Mouse (Mus musculus) heart, adult 18-20 months (tissue): Measurements from ENCODE around the gene Ilf3. TPM values are rescaled to one million over a fixed set of nuclear protein-coding genes. Genes with fewer than 3 reads are reported as not detected.

Source experiments
- DNase-seq, 2 experiments: peaks; one replicate each; pipeline ENCODE4 v3.0.0; 2021 to 2022; ENCODE audit warnings: mixed read lengths in 1 of 2
- total RNA-seq, 2 experiments: library from RNA; stranded (reverse); gene quantifications; 2 replicates each; pipeline ENCODE4 v1.2.3; 2021

Gene Ilf3
- total RNA-seq, 2 experiments from 2014 or later: 25.2 to 28.5 TPM

DNA sequence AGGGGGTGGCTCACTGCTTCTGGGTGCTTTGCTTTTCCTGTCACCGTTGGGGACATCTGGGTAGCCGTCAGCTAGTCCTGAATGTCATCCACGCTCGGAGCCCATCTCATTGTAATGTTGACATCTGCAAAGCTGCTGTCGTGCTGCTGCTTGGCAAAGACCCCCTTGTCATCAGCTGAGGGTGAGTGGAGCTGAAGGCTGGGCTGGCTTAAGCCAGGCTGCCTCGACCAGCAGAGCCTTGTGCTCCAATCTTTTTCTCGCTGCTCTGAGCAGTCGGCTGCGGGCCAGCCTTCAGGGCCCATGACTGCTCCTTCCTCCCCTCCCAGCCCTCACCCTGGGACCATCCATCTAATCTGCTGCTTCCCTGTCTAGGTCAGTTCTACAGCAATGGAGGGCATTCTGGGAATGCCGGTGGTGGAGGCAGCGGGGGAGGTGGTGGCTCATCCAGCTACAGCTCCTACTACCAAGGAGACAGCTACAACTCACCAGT, 35.1 kb downstream of the Ilf3 start:
- DNase-seq: no peak

DNA sequence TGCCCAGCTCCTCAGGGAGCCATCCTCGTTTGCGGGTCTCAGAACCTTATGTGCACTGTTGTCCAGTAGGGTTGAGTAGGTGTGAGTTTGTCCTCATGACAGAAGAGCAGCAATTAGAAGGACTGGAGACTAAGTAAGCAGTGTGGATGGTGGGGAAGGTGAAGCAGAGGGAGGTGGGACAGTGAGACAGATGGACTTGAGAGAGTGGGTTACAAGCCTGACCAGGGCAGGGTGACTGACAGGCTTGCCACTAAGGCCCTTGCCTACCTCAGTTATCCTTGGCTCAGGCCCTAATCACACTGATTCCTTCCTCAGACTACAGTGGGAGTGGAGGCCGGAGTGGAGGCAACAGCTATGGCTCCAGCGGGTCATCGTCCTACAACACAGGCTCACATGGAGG, 36.1 kb downstream of the Ilf3 start:
- DNase-seq: no peak

DNA sequence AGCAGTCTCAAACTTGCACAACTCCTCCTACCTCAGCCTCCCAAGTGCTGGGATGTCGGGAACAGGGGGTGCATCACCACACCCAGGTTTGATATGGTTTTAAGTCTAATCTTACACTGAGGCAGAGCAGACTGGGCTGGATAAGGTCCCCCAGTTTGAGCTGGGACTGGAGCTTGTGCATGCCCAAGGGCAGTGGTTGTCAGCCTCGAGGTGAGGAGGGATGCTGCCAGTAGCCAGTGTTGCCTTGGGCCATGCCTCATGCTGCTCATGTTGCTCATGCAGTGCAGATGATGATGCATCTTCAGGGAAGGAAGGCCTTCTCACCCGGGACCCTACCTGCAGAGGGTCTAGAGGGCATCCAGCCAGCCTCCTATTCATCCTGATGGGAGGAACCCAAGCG, 37.9 kb downstream of the Ilf3 start:
- no peak for DNase-seq

DNA sequence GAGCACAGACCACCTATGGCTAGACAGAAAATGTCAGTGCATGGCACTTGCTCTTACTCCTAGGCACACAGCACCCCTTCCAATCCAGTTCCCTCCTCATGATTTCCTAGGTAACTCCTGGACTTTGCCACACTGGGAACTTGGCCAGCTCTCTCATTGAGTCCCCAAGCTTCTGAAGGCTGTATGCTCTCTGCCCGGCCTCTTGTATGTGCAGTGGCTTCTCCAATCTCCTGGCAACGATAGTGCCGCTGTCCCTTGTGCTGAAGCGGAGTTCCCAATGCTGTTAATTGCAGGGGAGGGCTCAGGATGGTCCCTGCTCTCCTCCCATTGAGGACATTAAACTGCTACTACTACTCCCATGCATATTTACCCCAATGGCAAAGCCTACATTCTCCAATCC, 40.3 kb downstream of the Ilf3 start:
- peak in 1 of 2 experiments; percentile 39 for DNase-seq

DNA sequence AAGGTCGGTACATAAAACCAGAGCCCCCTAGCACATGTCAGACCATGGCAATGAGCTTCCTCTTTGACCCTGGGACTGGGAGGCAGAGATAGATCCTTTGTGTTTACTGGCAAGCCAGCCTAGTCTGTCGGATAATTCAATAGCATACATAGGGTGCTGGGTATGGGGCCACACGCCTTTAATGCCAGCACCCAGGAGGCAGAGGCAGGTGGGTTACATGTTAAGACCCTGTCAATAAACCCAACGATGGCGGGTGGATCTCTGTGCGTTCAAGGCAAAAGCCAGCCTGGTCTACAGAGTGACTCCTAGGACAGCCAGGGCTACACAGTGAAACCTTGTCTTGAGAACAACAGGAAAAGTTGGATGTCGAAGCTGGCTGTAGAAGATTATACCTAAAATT, 41.0 kb downstream of the Ilf3 start:
- DNase-seq: no peak

DNA sequence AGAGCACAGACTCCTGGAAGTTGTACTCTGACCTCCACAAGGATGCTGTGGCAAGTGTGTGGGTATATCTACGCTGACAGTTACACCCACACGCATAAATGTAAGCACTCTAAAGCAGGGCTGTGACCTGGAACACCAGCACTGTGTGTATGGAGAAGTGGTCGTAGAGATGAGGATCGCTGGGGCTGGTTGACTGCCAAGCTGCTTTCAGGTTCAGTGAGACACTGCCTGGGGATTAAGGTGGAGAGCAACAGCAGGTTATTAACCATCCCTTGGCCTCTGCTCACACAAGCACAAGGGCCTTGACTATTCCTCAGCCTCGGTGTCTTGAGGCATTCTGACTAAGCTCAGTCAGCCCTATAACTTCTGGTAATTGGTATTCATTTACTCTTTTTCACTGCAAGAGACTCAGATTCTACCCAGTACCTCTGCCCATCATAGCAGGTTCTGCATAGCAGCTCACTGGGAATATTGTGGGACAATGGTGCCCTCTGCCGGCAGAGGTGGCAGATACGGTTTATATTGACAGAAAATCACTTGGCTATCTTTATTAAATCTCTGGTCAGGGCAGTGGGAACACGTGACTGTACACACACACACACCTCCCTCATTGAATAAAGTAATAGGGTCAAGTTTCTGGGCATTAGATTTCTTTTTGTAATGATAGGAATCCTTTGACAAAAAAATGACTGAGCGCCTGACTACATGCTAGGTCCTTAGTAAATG, 42.1 kb downstream of the Ilf3 start:
- peak; percentile 77 to 91 for DNase-seq

DNA sequence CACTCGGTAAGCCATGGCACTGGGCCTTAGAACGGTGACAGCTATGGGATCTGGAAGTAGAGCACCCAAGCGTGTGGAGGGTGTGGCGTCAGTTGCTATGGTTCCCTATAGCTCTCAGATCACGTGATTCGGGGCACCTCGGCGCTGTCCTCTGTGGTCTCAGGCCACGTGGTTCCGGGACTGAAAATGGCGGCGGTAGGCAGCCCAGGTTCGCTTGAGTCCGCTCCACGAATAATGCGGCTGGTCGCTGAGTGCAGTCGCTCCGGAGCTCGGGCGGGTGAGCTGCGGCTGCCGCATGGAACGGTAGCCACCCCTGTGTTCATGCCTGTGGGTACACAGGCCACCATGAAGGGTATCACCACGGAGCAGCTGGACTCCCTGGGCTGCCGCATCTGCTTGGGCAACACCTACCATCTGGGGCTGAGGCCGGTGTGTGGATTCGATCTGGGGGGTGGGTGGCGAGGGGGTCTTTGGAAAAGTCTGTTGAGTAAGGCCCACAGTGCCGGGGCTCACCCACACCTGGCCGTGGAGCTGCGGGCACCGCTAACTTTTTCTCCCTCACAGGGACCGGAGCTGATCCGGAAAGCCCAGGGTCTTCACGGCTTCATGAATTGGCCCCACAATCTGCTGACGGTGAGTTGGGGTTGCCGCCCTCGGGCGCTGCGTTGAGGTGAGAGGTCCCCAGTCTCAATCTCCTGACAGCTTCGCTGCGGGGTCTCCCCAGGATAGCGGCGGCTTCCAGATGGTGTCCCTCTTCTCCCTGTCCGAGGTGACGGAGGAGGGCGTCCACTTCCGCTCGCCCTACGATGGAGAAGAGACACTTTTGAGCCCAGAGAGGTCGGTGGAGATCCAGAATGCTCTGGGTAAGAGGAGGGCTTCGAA, 44.2 kb downstream of the Ilf3 start, which contains the start of gene Qtrt1:
Gene Qtrt1, plus strand, starts transcription at position 169 of the 882 bp plus-strand sequence.
- DNase-seq: peak; percentile 83 to 89

DNA sequence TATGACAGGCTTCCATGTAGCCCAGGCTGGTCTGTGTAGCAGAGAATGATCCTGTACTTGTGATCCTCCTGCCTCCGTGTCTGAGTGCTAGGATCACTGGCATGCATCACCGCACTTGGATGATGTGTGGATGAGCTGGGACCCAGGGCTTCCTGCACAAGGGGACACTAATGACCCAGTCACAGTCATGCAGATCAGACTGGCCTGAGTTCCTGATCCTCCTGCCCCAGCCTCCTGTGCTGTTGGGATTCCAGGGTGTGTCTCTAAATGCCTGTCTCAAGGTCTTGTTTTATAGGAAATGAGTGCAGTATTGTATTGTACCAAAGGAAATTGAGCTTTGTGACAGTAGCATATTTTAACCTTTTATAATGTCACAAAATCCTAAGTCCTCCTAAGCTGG, 50.2 kb downstream of the Ilf3 start:
- no peak for DNase-seq

DNA sequence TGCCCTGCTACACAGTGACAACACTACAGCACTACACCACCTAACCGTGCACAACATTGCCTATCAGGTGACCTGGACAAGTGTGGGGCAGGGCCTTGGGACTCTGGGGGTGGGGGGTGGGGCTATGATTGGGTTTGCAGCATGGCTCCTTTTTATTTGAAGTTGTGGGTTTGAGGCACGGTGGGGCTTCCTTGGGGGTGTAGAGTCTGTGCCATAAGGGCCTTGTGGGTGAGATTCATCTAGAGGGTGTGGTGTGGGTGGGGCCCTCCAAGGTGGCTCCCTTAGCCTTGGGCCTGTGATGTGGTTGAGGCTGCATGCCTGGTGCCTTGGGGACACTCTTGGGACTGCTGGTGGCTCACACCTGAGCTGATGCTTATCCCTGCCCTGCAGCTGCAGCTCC, 52.0 kb downstream of the Ilf3 start:
- no peak for DNase-seq

DNA sequence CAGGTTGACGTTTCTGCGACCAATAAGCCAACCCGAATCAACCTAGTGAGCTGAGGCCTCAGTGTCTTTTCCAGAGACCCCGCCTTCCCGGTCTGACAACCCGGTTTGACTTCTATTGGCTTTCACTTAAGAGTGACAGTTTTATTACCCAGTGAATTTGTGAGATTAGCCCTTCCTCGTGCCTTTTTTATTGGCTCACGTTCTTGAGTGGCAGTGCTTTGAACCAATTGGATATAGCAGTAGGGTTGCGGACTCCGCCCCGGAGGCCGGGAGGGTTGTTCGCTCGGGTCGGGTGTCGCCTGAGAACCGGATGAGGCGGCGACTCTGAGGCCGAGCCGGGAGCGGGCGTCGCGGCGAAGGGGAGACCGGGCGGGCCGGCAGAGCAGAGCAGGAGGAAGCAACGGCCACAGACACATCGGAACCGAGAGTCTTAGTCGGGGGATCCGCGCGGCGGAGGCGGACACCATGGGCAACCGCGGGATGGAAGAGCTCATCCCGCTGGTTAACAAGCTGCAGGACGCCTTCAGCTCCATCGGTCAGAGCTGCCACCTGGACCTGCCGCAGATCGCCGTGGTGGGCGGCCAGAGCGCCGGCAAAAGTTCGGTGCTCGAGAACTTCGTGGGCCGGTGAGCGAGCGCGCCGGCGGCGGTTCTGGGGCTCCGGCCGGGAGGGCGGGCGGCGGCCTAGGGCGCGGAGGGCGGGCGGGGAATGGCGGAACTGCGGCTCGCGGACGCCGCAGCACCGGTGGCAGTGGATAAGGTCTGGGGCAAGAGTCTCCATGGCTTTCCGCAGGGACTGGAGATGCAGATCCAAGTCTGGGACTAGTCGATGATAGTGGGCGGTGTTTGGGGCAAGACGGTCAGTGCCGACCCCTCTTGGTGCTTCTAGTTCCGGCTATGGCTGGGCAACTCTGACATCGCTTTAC, 57.2 kb downstream of the Ilf3 start, which contains the start of gene Dnm2:
Gene Dnm2, plus strand, starts transcription at position 278 of the 925 bp plus-strand sequence.
- DNase-seq: peak; percentile 99 to 100

DNA sequence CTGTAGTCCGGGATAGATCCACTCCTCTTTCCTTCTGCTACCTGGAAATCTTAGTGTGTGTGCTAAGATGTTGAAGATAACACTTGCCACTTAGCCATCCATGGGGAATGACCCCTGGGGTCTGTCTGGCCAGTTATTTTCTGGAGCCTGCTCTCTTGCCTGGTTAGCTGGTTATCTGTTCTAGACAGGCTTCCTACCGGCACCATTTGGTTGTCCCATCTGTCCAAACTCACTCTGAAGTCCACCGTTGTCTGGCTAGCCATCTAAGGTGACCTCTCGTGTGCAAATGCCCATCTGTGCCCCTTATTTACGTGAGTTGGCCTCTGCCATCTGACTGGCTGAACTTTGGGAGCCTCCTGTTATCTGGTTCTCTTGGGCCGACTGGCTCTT, 57.9 kb downstream of the Ilf3 start:
- DNase-seq: no peak

DNA sequence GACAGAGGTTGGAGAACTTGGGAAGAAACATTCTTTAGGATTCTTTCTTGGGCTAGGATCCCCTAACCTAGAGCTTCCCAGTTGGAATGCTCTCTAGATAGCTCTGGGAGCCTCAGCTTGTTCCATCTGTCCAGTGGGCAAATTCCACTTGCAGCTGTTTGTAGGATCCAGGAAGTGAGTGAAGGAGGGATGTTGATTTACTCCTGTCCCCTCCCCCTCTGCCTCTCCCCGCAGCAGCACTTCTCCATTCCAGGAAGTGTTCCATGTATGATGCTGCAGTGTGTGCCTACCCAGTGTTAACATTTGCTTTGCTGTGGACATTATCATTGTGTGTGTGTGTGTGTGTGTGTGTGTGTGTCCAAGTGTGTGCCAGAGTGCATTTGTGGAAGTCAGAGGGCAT, 58.3 kb downstream of the Ilf3 start:
- DNase-seq: no peak

DNA sequence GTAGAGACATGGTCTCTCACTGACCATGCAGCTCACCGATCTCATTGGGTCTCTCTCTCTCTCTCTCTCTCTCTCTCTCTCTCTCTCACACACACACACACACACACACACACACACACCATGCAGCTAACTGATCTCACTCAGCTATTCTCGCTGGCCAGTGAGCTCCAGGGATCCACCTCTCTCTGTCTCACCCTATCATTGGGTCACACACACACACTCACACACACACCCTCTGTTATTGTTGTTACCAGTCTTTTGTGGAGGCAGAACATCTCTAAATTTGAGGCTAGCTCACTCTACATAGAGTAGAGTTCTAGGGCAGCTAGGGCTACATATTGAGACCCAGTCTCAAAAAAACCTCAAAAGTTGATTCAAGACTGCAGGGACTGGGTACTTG, 58.9 kb downstream of the Ilf3 start:
- no peak for DNase-seq

DNA sequence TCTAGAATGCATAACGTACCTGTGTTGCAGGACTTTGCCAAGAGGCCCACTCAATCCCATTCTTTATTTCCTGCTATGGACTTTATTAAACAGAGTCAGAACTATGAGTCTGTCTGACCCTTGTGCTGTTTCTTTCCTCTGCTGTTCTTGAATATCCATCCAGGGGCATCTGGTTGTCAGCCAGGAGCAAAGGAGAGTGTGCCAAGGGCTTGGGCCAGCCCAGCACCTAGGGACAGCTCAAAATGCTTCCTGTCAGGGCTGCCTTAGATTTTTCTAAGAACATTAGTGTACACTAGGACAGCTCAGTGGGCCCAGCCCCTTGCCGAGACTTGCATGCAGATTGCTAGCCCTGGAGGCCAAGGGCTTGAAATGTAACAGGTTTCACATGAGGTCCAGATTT, 60.1 kb downstream of the Ilf3 start:
- DNase-seq: peak; percentile 63 to 68

DNA sequence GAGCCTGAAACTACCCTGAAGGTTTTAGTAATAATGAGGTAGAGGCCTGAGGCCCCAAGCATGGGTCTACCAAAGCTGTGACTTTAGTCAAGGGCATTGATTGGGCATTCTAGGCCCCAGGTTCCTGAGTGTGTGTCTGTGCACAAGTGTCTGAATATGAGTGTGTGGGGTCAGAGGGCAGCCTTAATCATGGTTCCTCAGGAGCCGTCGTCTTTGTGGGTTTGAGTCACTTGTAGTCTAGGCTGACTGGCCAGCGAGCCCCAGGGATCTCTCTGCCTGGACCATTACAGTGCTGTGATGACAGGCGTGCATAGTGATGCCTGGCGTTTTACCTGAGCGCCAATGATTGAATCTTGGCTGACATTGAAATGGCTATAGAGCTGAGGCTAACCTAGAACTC, 60.5 kb downstream of the Ilf3 start:
- no peak for DNase-seq

DNA sequence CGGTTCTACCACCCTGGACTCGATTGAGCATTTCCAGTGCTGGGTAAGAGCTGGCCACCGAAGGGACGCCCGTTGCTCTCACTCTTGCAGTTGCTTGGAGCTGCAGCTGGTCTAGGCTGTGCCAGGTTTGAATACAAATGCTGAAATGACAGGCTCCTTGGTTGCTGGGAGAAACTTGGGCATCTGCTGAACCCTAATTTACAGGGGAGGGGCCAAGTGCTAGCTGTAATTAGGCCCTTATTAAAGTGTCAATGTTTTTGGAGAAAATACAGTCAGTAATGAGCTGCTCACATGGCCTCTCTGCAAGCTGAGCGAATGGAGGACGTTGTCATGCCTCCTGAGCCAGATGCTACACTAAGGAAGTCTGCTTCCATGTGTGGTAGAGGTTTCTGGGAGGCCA, 63.1 kb downstream of the Ilf3 start:
- DNase-seq: no peak

DNA sequence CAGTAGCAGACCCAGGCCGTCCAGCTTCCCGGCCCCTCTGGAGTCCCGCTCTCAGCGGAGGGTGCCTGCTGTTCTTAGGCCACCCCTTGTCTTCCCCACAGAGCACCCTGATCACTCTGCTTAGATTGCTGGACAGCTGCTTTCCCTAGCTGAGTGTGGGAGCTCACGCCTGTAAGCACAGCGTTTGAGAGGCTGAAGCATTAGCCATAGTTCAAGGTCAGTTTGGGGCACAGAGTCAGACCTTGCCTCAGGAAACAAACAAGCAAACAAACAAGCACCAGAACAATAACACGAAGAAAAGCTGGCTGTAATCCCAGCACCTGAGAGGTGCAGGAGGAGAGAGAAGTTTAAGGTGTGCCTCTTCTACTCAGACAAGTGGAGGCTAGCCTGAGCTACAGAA, 64.4 kb downstream of the Ilf3 start:
- DNase-seq: no peak

DNA sequence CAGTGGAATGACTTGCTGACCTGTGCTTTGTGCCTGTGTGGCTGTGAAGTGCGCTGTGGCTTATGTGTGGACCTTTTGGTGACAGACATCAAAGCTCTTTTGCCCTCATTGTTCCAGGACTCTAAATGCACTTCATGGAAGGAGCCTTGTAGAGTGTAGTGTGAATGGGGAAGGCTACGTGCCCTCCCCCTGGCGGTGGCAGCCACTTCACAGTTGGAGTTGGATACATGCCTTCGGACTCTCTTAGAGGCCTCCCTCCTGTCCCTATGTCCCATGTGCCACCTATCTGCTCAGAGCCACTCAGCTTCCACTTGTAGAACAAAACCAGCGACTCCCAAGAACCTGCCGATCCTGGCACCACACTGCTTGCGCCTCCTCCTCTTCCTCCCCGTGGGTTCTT, 66.1 kb downstream of the Ilf3 start:
- DNase-seq: no peak

DNA sequence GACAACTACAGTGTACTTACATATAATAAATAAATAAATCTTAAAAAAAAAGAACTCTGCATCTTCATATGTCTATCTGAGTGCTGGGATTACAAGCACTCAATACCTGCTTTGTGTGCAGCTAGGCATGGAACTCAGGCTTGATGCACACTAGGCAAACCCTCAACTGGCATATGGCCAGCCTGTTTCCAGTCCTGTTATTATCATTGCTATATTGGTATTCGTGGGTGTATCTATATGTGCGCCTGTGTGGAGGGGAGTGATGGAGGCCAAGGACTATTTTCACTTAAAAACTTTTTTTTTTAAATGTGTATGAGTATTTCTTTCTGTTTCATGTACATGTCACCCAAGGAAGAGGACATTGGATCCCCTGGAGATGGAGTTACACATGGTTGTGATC, 66.7 kb downstream of the Ilf3 start:
- no peak for DNase-seq

DNA sequence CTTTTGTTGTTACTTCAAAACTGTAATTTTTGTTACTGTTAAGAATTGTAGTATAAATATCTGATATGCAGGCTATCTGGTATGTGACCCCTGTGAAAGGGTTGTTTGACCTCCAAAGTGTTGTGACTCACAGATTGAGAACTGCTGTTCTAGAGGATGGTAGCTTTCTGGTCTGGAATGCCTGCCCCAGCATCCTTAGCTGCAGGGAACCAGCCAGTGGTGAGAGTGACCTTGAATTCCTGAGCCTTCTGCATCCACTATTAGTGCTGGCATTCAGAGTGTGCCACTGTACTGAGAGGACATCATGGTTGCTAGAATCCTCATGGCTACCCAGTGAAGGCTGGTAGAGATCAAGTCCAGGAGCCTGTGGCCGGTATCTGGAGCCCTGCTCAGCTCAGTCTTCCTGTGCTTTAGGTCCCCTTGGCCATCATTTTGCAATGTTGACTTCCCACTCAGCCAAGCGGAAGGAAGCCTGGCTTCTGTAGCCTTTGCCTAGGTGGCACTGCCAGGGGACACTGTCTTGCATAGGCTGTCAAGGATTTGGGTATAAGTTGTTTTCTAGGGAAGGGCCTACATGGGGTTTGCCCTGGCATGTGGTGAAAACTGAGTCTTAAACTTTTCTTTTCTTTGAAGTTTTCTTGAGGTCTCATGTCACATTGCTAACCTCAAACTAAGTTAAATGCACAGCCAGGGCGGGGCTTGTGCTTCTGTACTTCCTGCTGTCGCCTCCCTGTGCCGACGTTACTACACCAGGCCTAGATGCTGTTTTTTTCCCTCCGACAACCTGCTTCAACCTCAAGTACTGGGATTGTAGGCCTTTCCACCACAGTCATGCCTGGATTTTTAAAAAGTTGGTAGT, 68.3 kb downstream of the Ilf3 start:
- no peak for DNase-seq

DNA sequence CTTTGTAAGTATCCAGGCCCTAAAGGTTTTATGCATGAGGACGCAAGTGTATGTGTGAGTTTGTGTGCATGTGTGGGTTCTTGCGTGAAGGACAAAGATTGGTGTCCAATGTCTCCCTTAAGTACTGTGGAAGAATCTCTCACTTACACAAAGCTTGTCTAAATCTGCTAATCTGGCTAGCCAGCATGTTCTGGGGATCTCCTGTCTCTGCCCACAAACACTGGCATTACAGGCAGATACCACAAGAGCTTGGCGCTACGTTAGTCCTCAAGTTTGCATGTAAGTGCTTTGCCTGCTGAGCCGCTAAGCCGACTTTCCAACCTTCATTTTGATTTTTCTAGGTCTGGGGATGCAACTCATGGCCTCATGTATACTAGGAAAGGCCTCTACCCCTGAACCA, 69.9 kb downstream of the Ilf3 start:
- DNase-seq: no peak
